Mouse (Mus musculus) hematopoietic stem cell, adult 5-6 weeks (primary cell): Measurements from ENCODE around the gene Bnip1. TPM values are rescaled to one million over a fixed set of nuclear protein-coding genes. Genes with fewer than 3 reads are reported as not detected.

Experiments
- ATAC-seq, 2 experiments: fragments of 125-278 bp in 1 of 2; replicated peaks in 1 of 2; 2 replicates each; pipeline ENCODE4 v1.8.0; 2016 to 2017; ENCODE audit warnings: inconsistent platforms in 2 of 2, mild to moderate bottlenecking in 2 of 2, moderate number of reproducible peaks in 2 of 2, low read depth in 1 of 2, moderate TSS enrichment in 1 of 2; ENCODE audit not compliant: low FRiP score in 2 of 2, poor library complexity in 2 of 2, severe bottlenecking in 2 of 2, insufficient read depth in 1 of 2, low TSS enrichment in 1 of 2
- total RNA-seq: library from RNA; stranded (forward); fragments of 172-1452, 232-1000 nt; gene quantifications from 2 replicates; pipeline ENCODE4 v1.2.3, GENCODE M21; 2017

Gene Bnip1
- total RNA-seq: 27.1 and 54.0 TPM in 2 replicates

DNA sequence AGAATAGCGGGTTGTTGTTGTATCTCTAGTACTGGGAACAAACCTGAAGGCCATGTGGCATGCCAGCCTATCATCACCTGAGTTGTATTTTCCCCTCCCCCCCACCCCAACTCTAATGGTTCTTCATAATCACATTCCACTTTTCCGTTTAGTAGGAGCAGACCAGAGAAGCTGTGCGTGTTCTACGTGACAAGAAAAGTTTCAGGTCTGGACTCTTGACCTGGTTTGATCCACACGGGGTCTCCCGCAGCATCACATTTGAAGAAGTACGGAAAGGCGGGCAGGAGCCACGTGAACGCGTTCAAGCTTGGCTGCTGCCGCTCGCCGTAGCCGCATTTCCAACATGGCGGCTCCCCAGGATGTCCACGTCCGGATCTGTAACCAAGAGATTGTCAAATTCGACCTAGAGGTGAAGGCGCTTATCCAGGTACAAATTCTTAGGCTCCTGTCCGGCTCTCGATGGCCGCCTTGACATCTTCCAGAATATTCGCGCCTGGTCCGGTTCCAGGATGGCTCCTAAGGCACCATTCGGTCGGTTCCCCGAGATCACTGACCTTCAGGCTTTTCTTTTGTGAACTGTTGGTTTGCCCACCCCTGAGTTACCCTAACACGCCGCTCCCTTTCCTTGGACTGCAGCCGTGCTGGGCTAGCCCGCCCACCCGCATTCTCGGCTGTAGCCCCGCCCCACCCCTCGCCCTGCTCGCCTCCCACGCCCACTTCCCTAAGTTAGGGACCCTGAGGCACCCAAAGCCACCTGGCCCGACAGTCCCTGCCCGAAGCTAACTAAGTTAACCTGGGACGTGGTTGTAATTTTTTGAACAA, at the start of gene Bnip1:
Gene Bnip1, plus strand, starts transcription at position 317 of the 822 bp plus-strand sequence.
- peak; percentile 85 for ATAC-seq

DNA sequence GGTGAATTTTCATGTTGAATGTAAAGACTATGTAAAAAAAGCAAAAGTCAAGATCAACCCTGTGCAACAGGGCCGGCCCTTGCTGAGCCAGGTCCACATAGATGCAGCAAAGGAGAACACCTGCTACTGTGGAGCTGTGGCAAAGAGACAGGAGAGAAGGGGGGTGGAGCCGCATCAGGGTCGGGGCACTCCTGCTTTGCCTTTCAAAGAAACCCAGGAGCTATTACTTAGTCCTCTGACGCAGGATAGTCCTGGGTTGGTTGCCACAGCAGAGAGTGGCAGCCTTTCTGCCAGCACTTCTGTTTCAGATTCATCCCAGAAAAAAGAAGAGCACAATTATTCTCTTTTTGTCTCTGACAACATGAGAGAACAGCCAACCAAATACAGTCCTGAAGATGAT, 38.3 kb upstream of the Bnip1 start:
- ATAC-seq: no peak

GRCm38 (mm10) chr17:26743294-26743693, 37.6 kb upstream of the Bnip1 start:
- ATAC-seq: no peak

GRCm38 (mm10) chr17:26749975-26750374, 30.9 kb upstream of the Bnip1 start:
- ATAC-seq: no peak

GRCm38 (mm10) chr17:26752297-26752696, 28.6 kb upstream of the Bnip1 start:
- no peak; a peak in 1 of 4 replicates for ATAC-seq

- peak; percentile 56 to 71; a peak in 3 of 4 replicates for ATAC-seq
Measured at GRCm38 (mm10) chr17:26753476-26753875, 27.4 kb upstream of the Bnip1 start.

GRCm38 (mm10) chr17:26767100-26767753, 13.6 kb upstream of the Bnip1 start:
- no peak for ATAC-seq

DNA sequence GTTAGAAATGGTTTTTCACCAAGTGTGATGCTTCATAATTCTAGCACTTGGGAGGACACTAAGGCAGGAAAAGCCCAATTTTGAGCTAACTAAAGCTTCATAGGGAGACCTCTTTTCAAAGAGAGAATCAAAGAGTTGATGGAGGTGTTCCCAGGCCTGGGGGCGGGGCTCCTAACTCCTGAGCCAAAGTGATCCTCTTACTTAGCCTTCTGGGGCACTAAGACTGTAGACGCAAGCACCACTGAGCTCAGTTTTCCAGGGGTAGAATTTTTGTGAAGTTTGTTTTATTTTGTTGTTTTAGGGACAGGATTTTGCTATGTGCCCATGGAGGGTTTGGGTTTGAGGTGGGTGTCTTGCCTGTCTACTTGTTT, 13.1 kb upstream of the Bnip1 start:
- ATAC-seq: no peak

DNA sequence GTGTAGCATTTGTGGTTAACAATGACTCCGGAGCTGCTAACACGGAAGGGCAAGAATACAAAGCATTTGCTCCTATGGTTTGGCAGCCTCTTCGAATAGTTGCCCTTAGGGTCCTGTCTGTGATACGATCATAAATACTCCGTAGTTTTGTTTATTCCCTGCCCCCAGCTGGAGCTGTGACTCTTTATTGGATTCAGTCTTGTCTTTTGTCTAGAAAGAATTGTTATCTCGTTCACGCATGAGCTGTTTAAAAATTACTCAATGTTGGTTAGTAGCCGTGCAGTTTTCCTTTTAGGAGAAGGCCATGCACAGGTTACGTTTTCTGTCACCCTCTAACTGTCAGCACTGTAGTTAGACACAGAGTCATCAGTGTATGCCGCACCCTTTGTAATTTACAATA, 4.7 kb upstream of the Bnip1 start:
- no peak for ATAC-seq

DNA sequence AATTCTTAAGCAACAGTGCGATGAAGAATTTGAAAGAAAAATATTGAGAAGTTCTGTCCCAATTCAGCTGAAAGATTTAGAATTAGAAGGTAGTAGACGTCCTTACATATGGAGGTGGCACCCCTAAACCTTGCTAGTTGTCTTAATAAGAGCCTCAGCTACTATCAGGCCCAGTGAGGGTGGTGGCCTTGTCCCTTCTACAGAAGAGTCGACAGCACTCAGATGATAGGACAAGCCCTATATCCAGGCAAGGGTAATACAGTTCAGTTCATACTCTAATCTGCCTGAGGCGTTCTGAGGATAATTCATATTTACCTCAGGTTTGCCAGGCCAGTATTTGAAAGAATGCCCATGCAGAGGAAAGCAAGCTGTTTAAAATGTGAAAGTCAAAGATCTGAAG, 2.9 kb upstream of the Bnip1 start:
- no peak for ATAC-seq

GRCm38 (mm10) chr17:26778430-26779100, 2.3 kb upstream of the Bnip1 start:
- no peak for ATAC-seq

GRCm38 (mm10) chr17:26779471-26779870, 1.4 kb upstream of the Bnip1 start:
- no peak for ATAC-seq

DNA sequence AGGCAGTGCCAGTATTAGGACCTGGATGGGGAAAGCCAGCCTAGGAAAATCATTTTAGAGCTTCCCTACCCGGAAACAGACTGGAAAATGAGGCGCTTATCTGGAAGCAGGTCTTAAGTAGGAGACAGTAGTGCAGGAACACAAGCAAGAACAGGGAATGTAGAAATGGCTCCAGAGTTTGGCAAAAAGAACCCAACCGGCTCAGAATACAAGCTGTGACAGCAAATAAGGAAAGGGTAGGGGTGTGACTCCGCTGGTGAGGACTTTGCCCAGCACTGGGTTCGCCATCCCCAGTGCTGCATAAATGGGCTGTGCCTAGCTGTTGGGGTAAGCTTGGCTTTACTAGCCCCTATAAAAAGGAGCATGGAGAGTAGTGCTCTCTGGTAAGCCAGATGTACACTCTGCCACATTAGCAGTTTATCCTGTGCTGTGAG, 761 bp downstream of the Bnip1 start:
- no peak for ATAC-seq

- no peak for ATAC-seq
Measured at GRCm38 (mm10) chr17:26784525-26784924, 3.7 kb downstream of the Bnip1 start.

- no peak for ATAC-seq
Measured at GRCm38 (mm10) chr17:26786586-26786985, 5.7 kb downstream of the Bnip1 start.

- no peak for ATAC-seq
Measured at GRCm38 (mm10) chr17:26788986-26789385, 8.1 kb downstream of the Bnip1 start.

- no peak for ATAC-seq
Measured at GRCm38 (mm10) chr17:26789460-26790268, 8.8 kb downstream of the Bnip1 start.
